Mouse (Mus musculus): Measurements from ENCODE around the gene Chrna9. TPM values are rescaled to one million over a fixed set of nuclear protein-coding genes. Genes with fewer than 3 reads are reported as not detected.

Chrna9 gene
- total RNA-seq, 2 experiments from 2014 or later, result not detected

DNA sequence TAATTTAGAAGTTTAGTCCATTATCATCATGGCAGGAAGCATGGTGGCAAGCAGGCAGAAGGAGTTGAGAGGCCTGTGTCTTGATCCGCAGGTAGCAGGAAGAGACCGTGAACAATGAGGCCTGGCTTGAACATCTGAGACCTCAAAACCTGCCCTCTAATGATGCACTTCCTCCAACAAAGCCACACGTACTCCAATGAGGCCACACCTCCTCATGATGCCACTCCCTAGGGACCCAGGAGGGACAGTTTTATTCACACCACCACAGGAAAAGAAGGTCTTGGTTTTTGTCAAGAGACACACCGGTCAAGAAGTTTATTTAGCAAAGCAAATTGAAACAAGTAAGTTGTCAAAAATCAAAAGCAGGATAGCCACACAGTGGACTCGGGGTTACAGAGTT lies 17.8 kb upstream of the Chrna9 start:
- no peak for ATAC-seq (replicated peaks; ENCODE audit: poor library complexity, severe bottlenecking)

DNA sequence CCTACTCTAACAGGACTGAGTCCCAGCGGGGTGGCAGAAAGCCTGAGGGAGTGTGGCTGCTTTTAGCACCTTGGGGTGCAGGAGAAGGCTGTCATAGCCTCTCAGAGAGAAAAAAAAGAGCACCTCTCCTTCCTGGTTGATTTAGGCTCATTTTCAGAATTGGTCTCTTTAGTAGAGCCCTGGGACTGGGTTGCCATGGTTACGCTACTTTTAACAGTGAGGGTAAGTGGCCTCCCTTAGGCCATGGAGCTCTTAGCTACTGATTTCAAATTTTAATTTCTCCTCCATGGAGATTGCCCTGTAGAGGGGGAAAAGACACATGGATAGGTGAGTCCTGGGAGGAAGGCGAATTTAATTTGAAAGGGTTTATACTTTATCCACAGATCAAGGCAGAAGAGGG lies 16.1 kb upstream of the Chrna9 start:
- ATAC-seq (replicated peaks; ENCODE audit: poor library complexity, severe bottlenecking), result no peak

DNA sequence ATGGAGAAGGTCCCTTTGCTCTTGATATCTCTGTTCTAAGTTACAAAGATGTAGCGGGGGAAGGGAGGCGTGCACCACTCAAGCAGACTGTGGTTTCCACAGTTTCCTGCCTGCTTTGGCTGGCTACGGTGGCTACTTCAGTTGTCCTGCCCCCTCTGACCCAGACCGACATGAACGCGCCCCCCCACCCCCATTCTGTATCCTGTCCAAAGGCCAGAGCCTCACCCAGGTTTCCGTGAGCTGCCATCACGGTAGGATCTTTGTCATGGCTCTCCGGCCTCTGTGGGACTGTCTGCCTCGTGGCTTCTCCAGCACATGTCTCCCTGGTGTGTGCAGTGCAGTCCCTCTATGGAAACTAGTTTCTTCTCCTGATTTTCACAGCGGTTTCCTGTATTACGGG lies 15.4 kb upstream of the Chrna9 start:
- peak; percentile 80 for ATAC-seq (replicated peaks; ENCODE audit: poor library complexity, severe bottlenecking)

DNA sequence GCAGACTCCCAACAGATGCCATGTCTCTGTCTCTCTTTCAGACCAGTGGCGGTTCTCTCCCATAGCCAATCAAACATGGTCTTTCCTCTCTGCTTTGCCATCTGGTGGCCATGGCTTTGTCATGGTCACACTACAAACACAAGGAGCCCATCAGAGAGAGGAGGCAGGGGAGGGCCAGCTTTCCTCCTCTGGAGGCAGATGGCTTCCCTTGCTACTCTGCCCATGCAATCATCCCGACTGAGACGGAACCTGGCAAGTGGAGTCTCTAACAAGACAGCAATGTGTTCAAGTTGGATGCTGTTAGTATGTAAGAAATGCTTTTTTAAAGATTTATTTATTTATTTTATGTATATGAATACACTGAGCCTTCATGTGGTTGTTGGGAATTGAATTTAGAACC lies 14.8 kb upstream of the Chrna9 start:
- ATAC-seq (replicated peaks; ENCODE audit: poor library complexity, severe bottlenecking), result peak; percentile 8; the same call in 1 of the 2 replicates

DNA sequence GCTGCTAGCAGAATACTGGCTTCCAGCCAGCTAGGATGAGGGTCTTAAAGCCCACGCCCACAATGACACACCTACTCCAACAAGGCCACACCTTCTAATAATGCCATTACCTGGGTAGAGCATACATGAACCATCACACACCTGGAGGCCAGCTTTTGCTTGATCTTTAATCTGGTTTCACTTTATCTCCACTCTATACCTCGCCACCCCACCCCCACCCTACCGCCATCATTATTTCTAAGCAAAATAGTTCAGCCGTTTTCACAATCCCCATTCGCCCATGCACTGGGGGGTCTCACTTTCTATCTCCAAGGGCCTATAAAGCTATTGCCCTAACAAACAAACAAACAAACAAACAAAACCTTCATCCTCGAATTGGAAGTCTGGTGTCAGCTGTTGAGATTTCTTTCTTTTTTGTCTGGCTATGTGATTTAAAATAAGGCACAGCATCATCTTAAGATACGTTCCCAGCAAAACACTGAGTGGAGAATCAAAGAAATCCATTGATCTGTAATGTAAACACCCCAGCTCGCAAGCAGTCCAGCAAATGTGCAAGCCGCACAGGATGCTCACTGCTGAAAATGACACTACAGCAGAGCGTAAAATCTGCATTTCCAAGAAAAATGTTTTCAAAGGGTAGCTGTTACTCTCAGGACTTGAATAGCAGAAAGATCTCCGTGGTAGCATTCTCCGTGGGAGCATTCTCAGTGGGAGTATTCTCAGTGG lies 13.9 kb upstream of the Chrna9 start:
- no peak for ATAC-seq (replicated peaks; ENCODE audit: poor library complexity, severe bottlenecking)

DNA sequence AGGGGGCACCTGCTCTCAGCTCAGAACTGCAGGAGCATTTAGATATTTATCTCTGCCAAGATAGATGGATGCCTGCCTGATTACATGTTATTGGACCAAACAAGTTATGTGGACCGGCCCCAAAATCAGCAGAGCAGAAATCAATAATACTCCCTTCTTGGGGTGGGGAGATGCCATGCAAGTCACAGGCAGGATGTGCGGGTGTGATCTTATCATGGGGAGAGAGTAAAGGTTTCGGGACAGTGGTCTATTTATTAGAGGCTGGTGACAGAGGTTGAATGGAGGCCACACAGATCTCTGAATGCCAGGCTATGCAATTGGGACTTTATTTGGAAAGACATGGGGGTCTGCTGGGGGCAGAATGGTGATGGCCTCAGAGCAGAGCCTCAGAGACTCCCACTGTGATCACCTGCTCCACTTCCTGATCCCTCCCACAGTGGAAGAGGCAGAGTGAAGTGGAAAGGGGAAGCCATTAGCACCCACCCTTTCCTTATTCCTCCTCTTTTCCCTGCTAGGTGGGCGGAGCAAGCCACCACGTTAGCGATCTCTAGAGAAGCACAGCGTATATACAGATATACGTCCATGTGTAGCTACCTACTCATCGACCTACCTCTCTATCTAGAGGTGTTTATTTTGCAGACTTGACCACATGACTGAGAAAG lies 13.1 kb upstream of the Chrna9 start:
- ATAC-seq (replicated peaks; ENCODE audit: poor library complexity, severe bottlenecking), result peak; percentile 70

DNA sequence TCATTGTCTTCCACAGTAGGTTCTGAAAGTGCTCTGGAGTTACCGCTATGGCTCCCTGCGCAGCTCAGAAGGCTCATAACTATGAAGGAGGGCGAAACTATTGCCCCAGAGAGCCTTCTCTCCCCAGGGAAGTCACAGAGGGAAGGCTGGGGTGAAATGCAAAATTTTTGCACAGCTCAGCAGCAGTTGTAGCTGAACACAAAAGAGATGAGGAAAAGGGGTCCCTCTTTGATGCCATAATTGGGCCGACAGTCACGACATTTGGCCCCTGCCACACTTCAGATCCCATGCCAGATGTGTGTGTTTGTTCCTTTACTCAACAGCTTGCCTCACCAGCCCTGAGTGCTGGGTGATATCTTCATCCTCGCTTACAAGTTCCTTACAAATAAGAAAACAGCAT lies 8.1 kb upstream of the Chrna9 start:
- ATAC-seq (replicated peaks; ENCODE audit: poor library complexity, severe bottlenecking), result no peak

DNA sequence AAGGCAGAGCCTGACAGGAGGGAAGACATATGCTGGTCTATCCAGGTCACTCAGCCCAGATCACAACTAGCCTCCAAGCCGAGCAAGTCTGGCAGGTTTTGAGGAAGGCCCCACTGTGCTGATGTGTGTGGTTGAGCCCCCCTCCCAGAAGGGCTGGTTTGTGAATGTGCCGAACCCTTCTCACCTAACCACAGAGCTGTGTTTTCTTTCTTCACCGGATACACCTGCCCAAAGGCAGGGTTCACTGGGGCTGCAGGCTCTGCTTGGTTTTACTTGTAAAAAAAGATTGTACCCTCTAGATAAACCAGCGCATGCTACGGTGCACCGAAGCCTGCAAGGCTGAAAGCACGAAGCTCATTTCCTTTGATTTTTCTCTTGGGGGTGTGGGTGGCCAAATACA lies 5.6 kb upstream of the Chrna9 start:
- peak; percentile 93 for ATAC-seq (replicated peaks; ENCODE audit: poor library complexity, severe bottlenecking)

DNA sequence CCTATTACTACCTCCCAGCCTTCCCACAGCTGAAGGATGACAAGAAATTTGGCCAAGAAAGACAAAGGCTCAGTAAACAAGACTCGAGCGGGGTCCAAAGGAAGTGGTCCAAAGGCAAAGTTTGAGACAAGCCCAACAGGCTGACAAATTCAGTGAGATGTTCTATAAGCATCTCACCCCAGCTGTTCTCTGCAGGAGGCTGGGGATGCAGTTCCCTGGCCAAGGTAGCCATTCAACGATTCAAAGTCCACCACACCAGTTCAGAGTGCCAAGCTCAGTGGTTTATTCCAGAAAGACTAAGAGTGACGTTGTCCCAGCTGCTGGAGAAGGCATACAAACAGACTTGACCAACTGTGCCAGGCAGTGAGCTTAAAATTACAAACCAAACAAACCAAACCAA lies 4.5 kb upstream of the Chrna9 start:
- ATAC-seq (replicated peaks; ENCODE audit: poor library complexity, severe bottlenecking), result no peak

DNA sequence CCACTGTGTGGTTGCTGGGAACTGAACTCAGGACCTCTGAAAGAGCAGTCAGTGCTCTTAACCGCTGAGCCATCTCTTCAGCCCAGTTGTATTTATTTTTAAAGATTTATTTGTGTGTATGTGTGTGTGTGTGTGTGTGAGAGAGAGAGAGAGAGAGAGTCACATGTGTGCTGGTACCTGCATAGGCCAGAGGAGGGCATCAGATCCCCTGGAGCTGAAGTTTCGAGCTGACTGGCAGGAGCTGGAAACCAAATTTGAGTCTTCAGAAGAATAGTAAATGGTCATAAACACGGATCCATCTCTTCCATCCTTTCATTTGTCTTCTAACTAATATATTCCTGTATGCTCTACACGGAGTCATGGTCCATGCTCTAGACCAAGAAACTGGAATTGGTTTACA lies 1.5 kb upstream of the Chrna9 start:
- ATAC-seq (replicated peaks; ENCODE audit: poor library complexity, severe bottlenecking), result no peak

DNA sequence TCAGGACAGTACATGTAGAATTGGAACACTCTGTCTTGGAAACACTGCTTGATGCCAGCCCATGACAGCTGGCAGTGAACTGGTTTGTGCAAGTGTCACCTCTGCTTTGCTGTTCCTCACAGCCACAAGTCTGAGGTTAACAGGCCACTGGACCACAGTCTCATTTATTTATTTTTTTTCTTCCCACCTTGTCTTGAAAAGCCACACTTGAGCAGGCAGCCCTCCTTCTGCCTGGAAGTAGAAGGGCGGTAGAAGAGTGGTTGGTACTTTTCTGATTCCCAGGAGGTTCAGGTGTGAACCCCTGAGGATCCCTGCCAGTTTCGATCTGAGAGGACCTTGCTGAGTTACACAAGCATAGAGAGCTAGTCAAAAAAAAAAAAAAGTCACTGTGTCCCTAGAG lies 957 bp upstream of the Chrna9 start:
- ATAC-seq (replicated peaks; ENCODE audit: poor library complexity, severe bottlenecking), result no peak

DNA sequence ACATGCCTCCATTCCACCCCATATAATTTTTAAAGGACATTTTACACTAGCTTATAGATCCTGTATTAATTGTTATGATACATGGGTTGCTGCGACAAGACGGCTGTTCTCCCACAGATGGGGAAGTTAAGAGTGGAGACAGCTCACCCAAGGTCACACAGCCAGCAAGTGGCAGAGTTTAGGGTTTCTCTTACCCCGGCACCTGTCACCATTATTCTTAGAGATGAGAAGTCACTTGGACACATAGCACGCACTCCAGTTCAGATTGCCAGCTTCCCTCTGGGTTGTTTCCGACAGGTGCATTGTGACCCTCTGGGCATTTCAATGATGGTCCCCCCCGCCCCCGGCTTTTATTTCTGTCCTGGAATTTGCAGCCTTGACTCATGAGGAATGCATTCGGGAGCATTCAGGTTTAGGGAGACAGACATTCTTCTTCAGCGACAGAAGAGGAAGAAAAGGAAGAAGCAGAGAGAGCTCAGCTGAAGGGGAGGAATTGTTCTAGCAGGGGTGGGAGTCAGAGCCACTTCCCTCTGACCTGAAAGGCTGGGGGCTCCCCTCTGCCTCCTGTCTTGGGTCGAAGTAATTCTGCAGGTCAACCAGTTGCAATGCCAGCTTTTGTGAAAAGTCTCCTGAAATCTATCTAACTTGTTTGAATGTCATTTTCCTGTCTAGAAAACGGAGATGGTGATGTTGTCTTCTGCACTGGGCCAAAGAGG lies 2.4 kb downstream of the Chrna9 start:
- peak; percentile 44 for ATAC-seq (replicated peaks; ENCODE audit: poor library complexity, severe bottlenecking)

DNA sequence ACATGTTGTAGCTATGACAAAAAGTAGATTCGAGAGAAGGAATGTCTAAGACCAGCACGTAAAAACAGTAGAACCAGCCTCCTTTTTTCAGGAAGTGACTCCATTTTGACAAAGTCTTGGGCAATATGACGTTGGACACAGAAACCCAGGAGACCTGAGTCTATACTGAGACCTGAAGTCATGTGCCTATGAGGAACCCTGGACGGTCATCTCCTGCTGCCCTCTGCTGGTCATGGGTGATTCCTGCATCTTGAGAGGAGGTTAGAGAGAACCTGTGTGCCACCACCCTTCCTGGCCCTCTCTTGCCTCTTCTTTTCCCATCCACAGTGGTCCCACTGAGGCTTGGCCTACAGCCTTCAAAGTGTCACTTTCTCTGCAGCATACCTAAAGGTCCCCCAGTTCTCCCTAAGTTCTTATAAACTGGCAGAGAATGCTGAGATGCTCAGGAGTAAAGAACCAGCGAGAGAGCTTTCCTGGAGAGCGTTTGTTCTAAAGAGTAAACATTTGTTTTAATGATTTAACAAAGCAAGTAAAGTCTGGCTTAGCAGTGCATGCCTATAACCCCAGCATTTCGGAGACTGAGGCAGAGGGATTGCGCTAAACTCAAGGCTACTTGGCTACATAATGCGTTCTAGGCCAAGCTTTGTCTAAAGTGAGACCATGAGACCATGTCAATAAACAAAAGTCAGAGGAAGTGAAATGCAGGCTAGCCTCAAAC lies 3.4 kb downstream of the Chrna9 start:
- peak; percentile 94 for ATAC-seq (replicated peaks; ENCODE audit: poor library complexity, severe bottlenecking)

DNA sequence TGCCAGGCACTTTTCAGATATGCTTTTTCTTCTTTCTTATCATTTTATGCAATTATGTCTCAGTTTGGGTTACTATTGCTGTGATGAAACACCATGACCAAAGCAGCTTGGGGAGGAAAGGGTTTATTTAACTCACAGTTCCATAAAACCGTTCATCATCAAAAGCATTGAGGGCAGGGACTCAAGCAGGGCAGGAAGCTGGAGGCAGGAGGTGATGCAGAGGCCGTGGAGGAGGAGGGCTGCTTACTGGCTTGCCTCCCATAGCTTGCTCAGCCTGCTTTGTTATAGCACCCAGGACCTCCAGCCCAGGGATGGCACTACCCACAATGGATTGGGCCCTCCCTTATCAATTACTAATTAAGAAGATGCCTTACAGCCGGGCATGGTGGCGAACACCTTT lies 6.4 kb downstream of the Chrna9 start:
- ATAC-seq (replicated peaks; ENCODE audit: poor library complexity, severe bottlenecking), result no peak

DNA sequence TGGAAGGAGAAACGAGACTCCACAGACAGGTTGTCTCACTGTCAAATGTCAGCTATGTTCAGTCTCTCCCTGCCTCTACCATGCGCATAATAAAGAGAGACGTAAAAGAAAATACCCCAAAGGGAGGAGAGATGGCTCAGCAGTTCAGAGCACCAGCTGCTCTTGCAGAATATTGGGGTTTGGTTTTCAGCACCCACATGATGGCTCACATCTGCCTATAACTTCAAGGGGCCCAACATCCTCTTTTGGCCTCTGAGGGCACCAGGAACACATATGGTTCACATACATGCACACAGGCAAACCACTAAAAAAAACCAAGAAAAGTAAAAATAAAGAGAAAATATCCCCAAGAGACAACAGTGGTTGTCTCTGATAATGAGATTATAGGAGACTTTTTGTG lies 15.1 kb downstream of the Chrna9 start:
- ATAC-seq (replicated peaks; ENCODE audit: poor library complexity, severe bottlenecking), result 0 out of 2 replicates have a peak, but pooled peaks have one; percentile 30

DNA sequence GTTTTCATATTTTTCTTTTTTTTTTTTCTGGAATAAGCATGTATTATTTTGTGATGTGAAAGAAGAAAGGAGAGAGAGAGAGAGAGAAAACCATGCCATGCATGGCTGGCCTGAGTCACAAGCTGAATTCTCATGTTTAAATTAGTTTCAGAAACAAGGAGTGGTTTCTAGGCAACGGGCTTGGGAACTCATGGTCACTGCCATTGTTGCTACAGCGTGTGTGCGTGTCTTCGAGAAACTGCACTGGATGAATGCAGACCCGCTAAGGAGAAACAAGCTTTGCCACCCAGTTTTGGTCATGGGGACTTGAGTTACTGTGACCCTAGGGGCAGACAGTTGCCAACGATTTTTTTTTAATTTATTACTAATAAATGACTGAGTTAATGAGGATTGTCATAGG lies 15.5 kb downstream of the Chrna9 start:
- ATAC-seq (replicated peaks; ENCODE audit: poor library complexity, severe bottlenecking), result no peak

DNA sequence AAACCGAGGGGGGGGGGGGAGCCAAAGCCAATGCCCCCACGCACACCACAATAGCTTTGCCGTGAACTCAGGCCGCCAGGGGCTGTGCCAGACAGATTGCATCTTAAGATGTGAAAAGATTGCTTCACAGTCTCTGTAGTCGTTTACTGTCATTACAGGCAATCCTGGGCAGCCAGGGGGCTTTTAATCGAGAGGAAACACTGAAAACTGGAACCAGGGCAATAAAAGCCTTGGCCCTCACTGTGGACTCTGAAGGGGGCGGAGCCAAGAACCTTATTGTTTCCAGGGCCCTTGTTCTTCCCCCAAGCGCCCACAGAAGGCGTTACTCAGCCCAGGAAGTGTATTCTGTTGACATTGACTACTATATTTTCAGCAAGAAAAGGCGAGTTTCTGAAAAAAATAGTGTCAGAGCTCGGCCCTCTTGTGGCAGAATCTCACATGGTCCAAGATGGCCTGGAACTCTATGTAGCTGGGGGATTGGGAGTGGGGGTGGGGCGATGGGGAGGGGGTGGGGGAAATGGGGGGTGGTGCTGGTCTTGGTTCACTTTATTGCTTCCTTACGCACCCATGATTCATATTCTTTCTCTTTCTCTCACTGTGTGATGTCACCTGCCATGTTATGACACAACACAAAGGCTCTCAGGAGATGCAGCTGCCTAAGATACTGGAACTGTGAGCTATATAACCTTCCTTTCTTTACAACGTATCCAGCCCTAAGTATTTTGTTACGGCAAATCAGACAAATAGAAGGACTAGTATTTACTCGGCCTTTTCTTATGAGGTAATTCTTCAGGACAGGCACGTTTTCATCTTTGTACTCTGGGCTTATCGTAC lies 16.2 kb downstream of the Chrna9 start:
- peak; percentile 65 for ATAC-seq (replicated peaks; ENCODE audit: poor library complexity, severe bottlenecking)

DNA sequence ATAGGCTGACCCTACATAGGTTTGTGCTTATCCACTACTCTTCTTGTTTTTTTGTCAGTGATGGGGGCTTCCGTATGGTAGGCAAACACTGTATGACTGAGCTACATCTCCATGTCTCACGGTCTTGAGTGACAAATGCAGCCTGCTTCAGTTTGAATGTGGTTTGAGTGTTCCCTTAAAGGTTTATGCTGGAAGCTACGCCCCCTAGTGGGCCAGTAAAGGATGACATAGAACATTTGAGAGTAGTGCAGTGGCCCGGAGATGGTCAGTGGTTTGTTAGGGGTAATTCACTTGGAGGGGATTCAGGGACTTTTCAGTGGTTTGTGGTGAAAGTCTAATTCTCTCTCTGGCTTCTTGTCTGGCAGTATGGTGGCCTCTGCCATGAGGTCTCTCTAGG lies 16.8 kb downstream of the Chrna9 start:
- ATAC-seq (replicated peaks; ENCODE audit: poor library complexity, severe bottlenecking), result no peak

DNA sequence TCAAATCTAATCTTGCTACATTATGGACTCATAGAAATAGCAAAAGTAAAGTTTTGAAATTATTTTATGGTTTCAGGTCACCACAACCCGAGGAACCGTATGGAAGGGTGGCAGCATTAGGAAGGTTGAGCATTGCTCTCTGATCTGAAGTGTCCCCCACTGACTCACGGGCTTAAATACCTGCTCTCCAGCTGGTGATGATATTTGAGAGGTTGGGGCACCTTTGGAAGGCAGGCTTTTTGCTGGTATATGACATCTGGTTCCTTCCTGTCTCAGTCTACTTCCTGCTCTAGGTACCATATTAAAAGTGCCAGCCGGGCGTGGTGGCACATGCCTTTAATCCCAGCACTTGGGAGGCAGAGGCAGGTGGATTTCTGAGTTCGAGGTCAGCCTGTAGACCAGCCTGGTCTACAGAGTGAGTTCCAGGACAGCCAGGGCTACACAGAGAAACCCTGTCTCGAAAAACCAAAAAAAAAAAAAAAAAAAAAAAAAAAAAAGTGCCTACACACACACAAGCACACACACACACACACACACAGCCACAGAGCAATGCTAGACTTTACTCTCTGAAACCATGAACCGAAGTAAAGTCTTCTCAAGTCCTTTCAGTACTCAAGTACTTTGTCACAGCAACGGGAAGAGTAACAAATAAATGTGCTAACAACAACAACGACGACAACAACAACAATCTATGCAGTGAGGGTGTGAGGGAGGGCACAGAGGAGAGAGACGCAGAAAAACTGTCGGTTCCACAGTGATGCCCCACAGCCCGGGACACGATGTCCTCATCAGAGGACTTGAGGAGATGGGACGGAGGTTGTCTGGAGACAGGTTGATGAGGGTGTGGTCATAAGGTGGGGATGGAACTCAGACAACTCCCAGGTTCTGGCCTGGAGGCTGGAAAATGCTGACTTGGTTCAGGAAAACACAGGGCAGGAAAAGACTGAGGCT lies 19.7 kb downstream of the Chrna9 start:
- no peak for ATAC-seq (replicated peaks; ENCODE audit: poor library complexity, severe bottlenecking)

Measured in granulocyte monocyte progenitor cell, adult 5-6 weeks (primary cell).